Mouse (Mus musculus): Measurements from ENCODE around the gene Asb17. TPM values are rescaled to one million over a fixed set of nuclear protein-coding genes. Genes with fewer than 3 reads are reported as not detected.
"Not testable (repeated sequence)": the region's sequence is repeated elsewhere in the genome, so short reads cannot be mapped to it uniquely, and the experiment has no call there.

The Asb17 gene
- not detected for total RNA-seq (2022)

DNA sequence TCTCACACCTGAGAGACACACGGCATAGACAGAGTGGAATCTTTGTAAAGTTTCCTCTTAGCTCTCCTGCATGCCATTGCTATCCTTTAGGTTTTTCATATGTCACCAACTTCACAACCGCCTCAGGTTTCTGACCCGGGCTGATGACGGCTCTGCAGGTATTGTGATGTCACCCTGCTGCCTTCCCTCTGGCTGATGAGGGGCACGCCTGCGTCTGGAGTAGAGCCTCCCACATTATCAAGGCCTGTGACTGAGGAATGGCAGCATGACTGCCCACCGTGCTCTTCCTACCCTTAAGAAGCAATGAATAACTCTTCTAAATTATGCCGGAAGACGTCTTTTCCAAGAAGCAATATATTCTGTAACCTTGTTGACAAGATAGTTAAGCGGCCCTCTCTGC, at the start of gene Asb17:
Gene Asb17, plus strand, starts transcription at position 180 of the 400 bp plus-strand sequence.
- DNase-seq (ENCODE audit: low spot score in 2 of 2): no peak

GRCm38 (mm10) chr3:153797574-153797973, 46.4 kb upstream of the Asb17 start:
- no peak for DNase-seq (ENCODE audit: low spot score in 2 of 2)

DNA sequence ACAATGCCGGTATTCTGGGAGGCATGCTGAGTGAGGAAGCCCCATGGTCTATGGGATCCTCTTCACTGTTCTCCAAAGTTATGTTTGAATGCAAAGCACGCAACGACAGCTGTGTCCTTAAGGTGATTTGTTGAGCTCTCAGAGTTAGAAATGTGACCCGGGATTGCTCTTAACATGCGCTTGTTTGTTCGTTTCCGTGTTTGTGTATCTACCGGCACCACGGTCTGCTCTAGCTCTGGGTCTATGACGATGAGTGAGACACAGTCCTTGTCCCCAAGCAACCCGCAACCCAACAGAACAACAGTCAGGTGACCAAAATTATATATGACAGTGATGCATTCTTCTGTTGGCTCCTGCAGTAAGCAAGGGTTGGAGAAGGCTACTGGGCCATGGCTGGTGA, 44.4 kb upstream of the Asb17 start:
- no peak for DNase-seq (ENCODE audit: low spot score in 2 of 2)

DNA sequence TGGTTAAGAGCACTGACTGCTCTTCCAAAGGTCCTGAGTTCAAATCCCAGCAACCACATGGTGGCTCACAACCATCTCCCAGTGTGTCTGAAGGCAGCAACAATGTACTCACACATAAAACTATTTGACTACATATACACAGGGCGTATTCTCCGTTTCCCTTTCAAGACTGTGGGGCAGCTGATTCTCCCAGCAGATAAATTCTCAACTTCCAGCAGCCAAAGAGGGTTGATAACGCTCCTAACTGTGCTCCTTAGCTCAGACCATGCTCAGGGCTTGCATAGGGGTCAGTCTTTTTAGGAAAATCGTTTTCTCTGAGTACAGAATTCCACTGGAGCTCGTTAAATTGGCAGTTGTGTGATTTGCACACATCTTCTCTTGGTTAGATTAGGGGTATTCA, 43.3 kb upstream of the Asb17 start:
- no peak for DNase-seq (ENCODE audit: low spot score in 2 of 2)

DNA sequence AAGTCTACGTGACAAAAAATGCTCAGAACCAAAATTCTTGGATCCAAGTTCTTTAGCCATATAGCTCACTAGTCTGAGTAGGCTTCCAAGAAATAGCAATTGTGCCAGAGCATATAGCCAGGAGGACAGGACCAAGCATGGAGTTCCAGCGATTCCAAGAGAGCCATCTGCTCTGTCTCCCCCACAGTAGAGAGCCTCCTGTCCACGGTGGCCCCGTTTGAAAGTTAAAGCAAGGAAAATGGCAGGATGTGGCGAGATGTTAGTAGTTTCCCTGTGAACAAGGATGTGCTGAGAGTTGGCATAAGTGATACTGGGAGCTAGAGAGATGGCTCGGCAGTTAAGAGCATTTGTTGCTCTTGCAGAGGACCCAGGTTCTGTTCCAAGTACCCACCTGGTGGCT, 42.5 kb upstream of the Asb17 start:
- no peak for DNase-seq (ENCODE audit: low spot score in 2 of 2)

- DNase-seq (ENCODE audit: low spot score in 2 of 2): no peak
Measured at GRCm38 (mm10) chr3:153802640-153803039, 41.4 kb upstream of the Asb17 start.

- DNase-seq (ENCODE audit: low spot score in 2 of 2): no peak
Measured at GRCm38 (mm10) chr3:153804032-153804431, 40.0 kb upstream of the Asb17 start.

DNA sequence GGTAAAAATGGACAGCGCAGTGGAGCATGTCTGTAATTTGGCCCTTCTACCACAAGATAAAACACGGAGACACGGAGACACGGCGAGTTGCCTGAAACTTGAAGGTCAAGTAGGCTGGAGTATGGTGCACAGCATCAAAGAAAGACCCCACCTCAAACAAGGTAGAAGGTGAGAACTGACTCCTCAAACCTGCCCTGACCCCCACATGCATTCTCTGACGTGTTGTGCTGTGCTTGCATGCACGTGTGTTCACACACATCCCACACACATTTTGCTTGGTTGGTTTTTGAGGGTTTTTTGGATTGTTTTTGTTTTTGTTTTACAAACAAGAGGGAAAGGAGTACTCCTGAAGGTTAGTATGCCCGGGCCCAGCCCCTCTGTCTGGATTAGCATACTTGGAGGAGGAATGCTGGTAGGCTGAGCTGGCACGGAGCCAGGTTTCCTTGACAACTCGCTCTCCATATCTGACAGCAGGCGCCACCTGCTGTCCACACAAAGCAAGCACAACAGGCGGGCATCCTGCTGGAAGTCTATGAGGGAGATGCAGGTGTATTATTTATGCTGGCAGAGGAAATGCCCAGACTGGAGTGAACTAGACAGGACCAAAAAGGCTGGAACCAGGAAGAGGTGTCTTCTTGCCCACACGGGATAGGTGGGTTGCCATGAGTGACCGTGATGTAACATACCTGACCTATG, 37.8 kb upstream of the Asb17 start:
- DNase-seq (ENCODE audit: low spot score in 2 of 2): peak; percentile 92 to 98

GRCm38 (mm10) chr3:153806773-153807443, 37.1 kb upstream of the Asb17 start:
- DNase-seq (ENCODE audit: low spot score in 2 of 2): no peak

GRCm38 (mm10) chr3:153807444-153808149, 36.4 kb upstream of the Asb17 start:
- no peak for DNase-seq (ENCODE audit: low spot score in 2 of 2)

DNA sequence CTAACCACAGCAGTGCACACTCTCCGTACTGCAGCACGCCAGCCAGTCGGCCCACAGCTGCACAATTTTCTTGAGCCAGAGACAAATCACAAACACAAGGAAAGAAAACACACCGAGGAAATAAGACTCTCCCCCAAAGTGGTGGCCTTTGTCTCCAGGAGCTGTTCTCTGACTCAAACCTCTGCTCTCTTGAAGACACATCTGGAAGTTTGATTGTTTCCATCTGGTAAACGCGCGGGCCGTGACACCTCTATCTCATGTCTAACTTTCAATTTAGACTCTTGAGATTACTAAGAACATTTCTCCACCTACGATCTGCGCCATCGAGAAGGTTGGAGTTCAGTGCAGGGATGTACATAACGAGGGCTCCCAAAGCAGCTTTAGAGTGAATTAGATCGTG, 35.6 kb upstream of the Asb17 start:
- no peak for DNase-seq (ENCODE audit: low spot score in 2 of 2)

GRCm38 (mm10) chr3:153814026-153814425, 30.0 kb upstream of the Asb17 start:
- no peak for DNase-seq (ENCODE audit: low spot score in 2 of 2)

- no peak for DNase-seq (ENCODE audit: low spot score in 2 of 2)
Measured at GRCm38 (mm10) chr3:153817376-153817890, 26.6 kb upstream of the Asb17 start.

- DNase-seq (ENCODE audit: low spot score in 2 of 2): no peak
Measured at GRCm38 (mm10) chr3:153818723-153819122, 25.3 kb upstream of the Asb17 start.

DNA sequence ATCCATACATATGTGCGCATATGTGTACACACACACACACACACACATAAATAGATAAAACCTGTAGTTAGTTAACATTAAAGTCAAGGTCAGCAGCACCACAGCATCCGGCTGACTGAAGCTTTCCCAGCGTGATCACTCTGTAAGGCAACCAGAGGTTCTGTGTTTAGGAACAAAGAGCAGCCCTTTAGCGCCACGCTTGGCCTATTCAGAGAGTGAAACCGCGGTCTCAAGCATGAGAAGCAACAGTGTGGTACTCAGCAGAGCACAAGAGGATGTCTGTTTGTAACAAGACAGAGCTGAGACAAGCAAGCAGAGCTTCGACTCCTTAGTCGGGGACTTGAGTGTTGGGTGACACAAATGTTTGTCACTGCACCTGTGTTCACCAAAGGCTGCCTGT, 24.6 kb upstream of the Asb17 start:
- no peak for DNase-seq (ENCODE audit: low spot score in 2 of 2)

DNA sequence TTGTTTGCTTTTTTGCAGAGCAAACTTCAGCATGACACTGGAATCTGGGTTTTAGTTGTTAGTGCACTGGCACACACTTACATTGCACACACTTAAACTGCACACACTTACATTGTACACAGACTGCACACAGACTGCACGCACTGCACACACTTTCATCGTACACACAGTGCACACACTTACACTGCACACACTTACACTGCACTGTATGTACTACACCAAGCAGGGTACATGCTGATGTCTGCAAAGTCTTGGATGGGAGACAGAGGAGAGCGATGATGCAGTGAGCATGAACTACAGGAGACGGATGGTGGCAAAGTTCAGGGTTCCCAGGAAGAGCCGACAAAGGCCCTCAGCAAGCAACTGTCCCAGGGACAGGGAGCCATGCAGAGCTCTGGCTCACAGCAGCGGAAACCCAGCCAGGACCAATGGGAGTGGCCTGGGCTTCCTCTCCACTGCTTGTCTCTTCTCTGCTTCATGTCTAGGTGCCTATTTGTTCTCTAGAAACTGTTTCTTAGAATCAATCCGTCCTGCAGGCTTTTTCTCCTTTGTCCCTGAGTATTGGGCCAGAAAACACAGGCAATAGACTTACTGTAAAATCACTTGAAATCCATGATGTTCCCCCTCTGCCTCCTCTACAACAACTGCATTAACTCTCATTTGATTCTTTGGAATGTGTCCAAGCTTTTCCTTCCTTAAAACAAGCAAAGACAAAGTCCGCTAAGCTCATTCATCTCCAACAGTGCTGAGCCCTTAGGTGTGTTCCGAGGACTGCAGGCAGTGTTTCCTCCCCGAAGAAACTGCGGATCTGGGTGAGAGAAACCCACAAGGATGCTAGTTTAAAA, 20.1 kb upstream of the Asb17 start:
- DNase-seq (ENCODE audit: low spot score in 2 of 2): no peak

GRCm38 (mm10) chr3:153825197-153825596, 18.8 kb upstream of the Asb17 start:
- no peak for DNase-seq (ENCODE audit: low spot score in 2 of 2)

DNA sequence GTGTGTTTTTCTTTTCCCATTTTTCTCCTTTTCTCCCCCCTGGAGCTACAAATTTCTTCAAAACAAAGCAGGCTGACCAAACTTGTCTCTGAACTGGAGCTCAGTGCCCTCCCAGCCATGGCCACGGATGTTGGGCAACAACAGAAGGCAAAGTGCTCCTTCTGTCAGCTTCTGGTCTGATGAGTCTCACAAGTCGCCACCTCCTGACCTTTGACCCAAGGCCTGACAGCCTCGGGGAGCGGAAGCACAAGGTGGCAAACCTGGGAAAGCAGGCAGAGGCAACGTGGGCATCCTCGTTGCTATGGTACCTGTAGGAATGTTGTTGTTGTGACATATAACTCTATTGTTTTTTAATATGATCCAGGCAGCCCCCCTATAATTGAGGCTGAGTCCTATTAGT, 17.4 kb upstream of the Asb17 start:
- no peak for DNase-seq (ENCODE audit: low spot score in 2 of 2)

DNA sequence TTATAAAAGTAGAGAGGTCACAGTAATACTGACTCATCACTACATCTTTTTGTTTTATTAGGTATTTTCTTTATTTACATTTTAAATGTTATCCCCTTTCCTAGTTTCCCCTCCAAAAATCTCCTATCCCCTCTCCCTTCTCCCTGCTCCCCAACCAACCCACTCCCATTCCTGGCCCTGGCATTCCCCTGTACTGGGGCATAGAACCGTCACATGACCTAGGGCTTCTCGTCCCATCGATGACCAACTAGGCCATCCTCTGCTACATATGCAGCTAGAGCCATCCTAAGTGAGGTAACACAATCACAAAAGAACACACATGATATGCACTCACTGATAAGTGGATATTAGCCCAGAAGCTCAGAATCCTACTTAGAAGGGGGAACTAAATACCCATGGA, 14.2 kb upstream of the Asb17 start:
- not testable (repeated sequence) for DNase-seq (ENCODE audit: low spot score in 2 of 2)

- DNase-seq (ENCODE audit: low spot score in 2 of 2): no peak
Measured at GRCm38 (mm10) chr3:153831014-153831872, 12.8 kb upstream of the Asb17 start.

Measured in layer of hippocampus, adult 8-10 months (tissue).